Mouse (Mus musculus): ENCODE measurements around the gene Ndufs6. TPM values are rescaled to one million over a fixed set of nuclear protein-coding genes. Genes with fewer than 3 reads are reported as not detected.

Ndufs6 gene
- polyA plus RNA-seq, 1 experiment from 2014 or later, result 302 TPM

GRCm38 (mm10) chr13:73346131-73346530 is 17.8 kb upstream of the Ndufs6 start:
- H3K4me2 ChIP-seq, result no peak overlapping the region
- H3K27me3 ChIP-seq, result no peaks in the 10 kb centered on the region
- H3K36me3 ChIP-seq, result no peaks in the 10 kb centered on the region
- H3K9ac ChIP-seq, result no peak overlapping the region
- peaks cover 6% of the 10 kb centered on the region for H3K4me1 ChIP-seq (replicated peaks)
- WGBS (ENCODE audit: insufficient replicate concordance), result 56% methylated on average over 2 of the region's 2 CpGs
- H3K9me3 ChIP-seq (replicated peaks), result no peaks in the 10 kb centered on the region
- H3K27ac ChIP-seq, result no peak overlapping the region
- H3K4me3 ChIP-seq (replicated peaks), result no peak overlapping the region
- ATAC-seq (ENCODE audit: low read depth) (no peak), DNase-seq (no peak)

GRCm38 (mm10) chr13:73345102-73345890 is 17.0 kb upstream of the Ndufs6 start:
- no peak for DNase-seq
- Histone ChIP-seq H3K4me1 (replicated peaks) (no peaks in the 10 kb centered on the region), H3K36me3 (no peaks in the 10 kb centered on the region), H3K27me3 (no peaks in the 10 kb centered on the region), H3K4me3 (replicated peaks) (no peak overlapping the region), H3K9me3 (replicated peaks) (no peaks in the 10 kb centered on the region), H3K27ac (no peak overlapping the region), H3K9ac (no peak overlapping the region), H3K4me2 (no peak overlapping the region)
- ATAC-seq (ENCODE audit: low read depth), result no peak
- WGBS (ENCODE audit: insufficient replicate concordance), result 43% methylated on average over 9 of the region's 9 CpGs

- no peak overlapping the region for H3K9ac ChIP-seq
- DNase-seq, result no peak
- H3K4me1 ChIP-seq (replicated peaks), result peaks cover 15% of the 10 kb centered on the region
Measured at GRCm38 (mm10) chr13:73336753-73337152, 8.4 kb upstream of the Ndufs6 start.

GRCm38 (mm10) chr13:73331736-73332135 is 3.4 kb upstream of the Ndufs6 start:
- Histone ChIP-seq H3K4me1 (replicated peaks) (peaks cover 44% of the 10 kb centered on the region), H3K27me3 (no peaks in the 10 kb centered on the region), H3K4me3 (replicated peaks) (peak overlapping the region; percentile 86), H3K36me3 (0 out of 2 replicates have a peak, but pooled peaks cover 3% of the 10 kb centered on the region), H3K9ac (peak overlapping the region; percentile 89), H3K9me3 (replicated peaks) (no peaks in the 10 kb centered on the region), H3K4me2 (peak overlapping the region; percentile 85), H3K27ac (peak overlapping the region; percentile 70; the same call in 1 of the 2 replicates)
- 28% methylated on average over 3 of the region's 3 CpGs for WGBS (ENCODE audit: insufficient replicate concordance)
- DNase-seq (no peak), ATAC-seq (ENCODE audit: low read depth) (no peak)

More at GRCm38 (mm10) chr13:73336753-73337152, 8.4 kb upstream of the Ndufs6 start:
- H3K27ac ChIP-seq, result no peak overlapping the region
- H3K36me3 ChIP-seq, result 0 out of 2 replicates have a peak, but pooled peaks cover 3% of the 10 kb centered on the region
- WGBS (ENCODE audit: insufficient replicate concordance), result 56% methylated on average over 7 of the region's 7 CpGs
- no peak for ATAC-seq (ENCODE audit: low read depth)
- H3K4me2 ChIP-seq, result no peak overlapping the region
- H3K9me3 ChIP-seq (replicated peaks), result no peaks in the 10 kb centered on the region
- no peak overlapping the region for H3K4me3 ChIP-seq (replicated peaks)
- no peaks in the 10 kb centered on the region for H3K27me3 ChIP-seq

GRCm38 (mm10) chr13:73330844-73331501 is 2.6 kb upstream of the Ndufs6 start:
- H3K9ac ChIP-seq, result peak overlapping the region; percentile 89
- peak overlapping the region; percentile 85 for H3K4me2 ChIP-seq
- peaks cover 10% of the 10 kb centered on the region; the same call in 1 of the 2 replicates for H3K36me3 ChIP-seq
- H3K4me3 ChIP-seq (replicated peaks), result peak overlapping the region; percentile 86
- peaks cover 50% of the 10 kb centered on the region for H3K4me1 ChIP-seq (replicated peaks)
- no peaks in the 10 kb centered on the region for H3K27me3 ChIP-seq
- ATAC-seq (ENCODE audit: low read depth) (peak; percentile 86), DNase-seq (peak; percentile 82)
- WGBS (ENCODE audit: insufficient replicate concordance), result under 1% methylated on average over 42 of the region's 42 CpGs
- H3K27ac ChIP-seq, result peak overlapping the region; percentile 70
- no peaks in the 10 kb centered on the region for H3K9me3 ChIP-seq (replicated peaks)

GRCm38 (mm10) chr13:73323406-73323805 is 4.9 kb downstream of the Ndufs6 start:
- Histone ChIP-seq H3K4me1 (replicated peaks) (peaks cover 24% of the 10 kb centered on the region), H3K4me2 (no peak overlapping the region), H3K4me3 (replicated peaks) (no peak overlapping the region), H3K9ac (no peak overlapping the region), H3K9me3 (replicated peaks) (no peaks in the 10 kb centered on the region), H3K27me3 (no peaks in the 10 kb centered on the region), H3K36me3 (peaks cover 82% of the 10 kb centered on the region), H3K27ac (no peak overlapping the region)
- no peak for ATAC-seq (ENCODE audit: low read depth)
- WGBS (ENCODE audit: insufficient replicate concordance), result 84% methylated on average over 4 of the region's 4 CpGs
- no peak for DNase-seq

GRCm38 (mm10) chr13:73322626-73323025 is 5.7 kb downstream of the Ndufs6 start:
- no peak overlapping the region for H3K9ac ChIP-seq
- H3K4me1 ChIP-seq (replicated peaks), result peaks cover 22% of the 10 kb centered on the region
- H3K4me3 ChIP-seq (replicated peaks), result no peak overlapping the region
- no peak overlapping the region for H3K27ac ChIP-seq
- no peaks in the 10 kb centered on the region for H3K27me3 ChIP-seq
- WGBS (ENCODE audit: insufficient replicate concordance), result 86% methylated on average over 10 of the region's 10 CpGs
- no peak for ATAC-seq (ENCODE audit: low read depth)
- H3K4me2 ChIP-seq, result no peak overlapping the region
- peaks cover 89% of the 10 kb centered on the region for H3K36me3 ChIP-seq
- H3K9me3 ChIP-seq (replicated peaks), result no peaks in the 10 kb centered on the region
- DNase-seq, result no peak

GRCm38 (mm10) chr13:73320048-73320447 is 8.3 kb downstream of the Ndufs6 start:
- no peaks in the 10 kb centered on the region; the same call in 1 of the 2 replicates for H3K4me1 ChIP-seq (replicated peaks)
- ATAC-seq (ENCODE audit: low read depth) (no peak), DNase-seq (no peak)
- no peaks in the 10 kb centered on the region for H3K27me3 ChIP-seq
- H3K4me2 ChIP-seq, result no peak overlapping the region
- no peaks in the 10 kb centered on the region for H3K9me3 ChIP-seq (replicated peaks)
- H3K4me3 ChIP-seq (replicated peaks), result no peak overlapping the region
- H3K9ac ChIP-seq, result no peak overlapping the region
- no peak overlapping the region for H3K27ac ChIP-seq
- H3K36me3 ChIP-seq, result peaks cover 85% of the 10 kb centered on the region
- 94% methylated on average over 4 of the region's 4 CpGs for WGBS (ENCODE audit: insufficient replicate concordance)

GRCm38 (mm10) chr13:73310183-73310929 is 18.0 kb downstream of the Ndufs6 start:
- Histone ChIP-seq H3K9ac (no peak overlapping the region), H3K27ac (no peak overlapping the region), H3K36me3 (no peaks in the 10 kb centered on the region), H3K4me2 (no peak overlapping the region), H3K4me3 (replicated peaks) (no peak overlapping the region), H3K4me1 (replicated peaks) (no peaks in the 10 kb centered on the region; the same call in 1 of the 2 replicates), H3K27me3 (no peaks in the 10 kb centered on the region; the same call in 1 of the 2 replicates), H3K9me3 (replicated peaks) (no peaks in the 10 kb centered on the region)
- DNase-seq (peak; percentile 22), ATAC-seq (ENCODE audit: low read depth) (peak; percentile 65)
- 26% methylated on average over 8 of the region's 8 CpGs for WGBS (ENCODE audit: insufficient replicate concordance)

GRCm38 (mm10) chr13:73306430-73306829 is 21.9 kb downstream of the Ndufs6 start:
- H3K36me3 ChIP-seq, result no peaks in the 10 kb centered on the region
- no peak overlapping the region for H3K4me2 ChIP-seq
- H3K4me3 ChIP-seq (replicated peaks), result no peak overlapping the region
- no peaks in the 10 kb centered on the region; the same call in 1 of the 2 replicates for H3K27me3 ChIP-seq
- no peaks in the 10 kb centered on the region; the same call in 1 of the 2 replicates for H3K4me1 ChIP-seq (replicated peaks)
- no peaks in the 10 kb centered on the region for H3K9me3 ChIP-seq (replicated peaks)
- no peak for DNase-seq
- 63% methylated on average over 4 of the region's 4 CpGs for WGBS (ENCODE audit: insufficient replicate concordance)
- no peak overlapping the region for H3K27ac ChIP-seq
- H3K9ac ChIP-seq, result no peak overlapping the region
- no peak for ATAC-seq (ENCODE audit: low read depth)

- Histone ChIP-seq H3K4me3 (replicated peaks) (no peak overlapping the region), H3K4me1 (replicated peaks) (no peaks in the 10 kb centered on the region; the same call in 1 of the 2 replicates), H3K9me3 (replicated peaks) (no peaks in the 10 kb centered on the region), H3K27ac (no peak overlapping the region), H3K4me2 (no peak overlapping the region), H3K36me3 (no peaks in the 10 kb centered on the region), H3K9ac (no peak overlapping the region), H3K27me3 (no peaks in the 10 kb centered on the region; the same call in 1 of the 2 replicates)
- no peak for DNase-seq
- no peak for ATAC-seq (ENCODE audit: low read depth)
- 65% methylated on average over 4 of the region's 4 CpGs for WGBS (ENCODE audit: insufficient replicate concordance)
Measured at GRCm38 (mm10) chr13:73306085-73306410, 22.3 kb downstream of the Ndufs6 start.

Measured in liver, embryonic 13.5 days (tissue).